Mouse (Mus musculus): ENCODE data around the gene Pmepa1. TPM values are rescaled to one million over a fixed set of nuclear protein-coding genes. Genes with fewer than 3 reads are reported as not detected.

Gene Pmepa1
- polyA plus RNA-seq, 1 experiment from 2014 or later, result 5.6 TPM

- no peaks in the 10 kb centered on the region for H3K36me3 ChIP-seq (ENCODE audit: control insufficient read depth, insufficient read depth, low read length)
- H3K9ac ChIP-seq (replicated peaks; ENCODE audit: low read depth, low read length), result no peak overlapping the region
- no peak overlapping the region for H3K4me2 ChIP-seq (ENCODE audit: low read depth, low read length)
- peaks cover 52% of the 10 kb centered on the region for H3K4me1 ChIP-seq (ENCODE audit: control insufficient read depth, insufficient read depth, low read length)
- H3K9me3 ChIP-seq (ENCODE audit: control insufficient read depth, low read length), result no peaks in the 10 kb centered on the region
- H3K27me3 ChIP-seq (ENCODE audit: control insufficient read depth, insufficient read depth, low read length), result no peaks in the 10 kb centered on the region; the same call in 1 of the 2 replicates
- H3K4me3 ChIP-seq (ENCODE audit: low read depth, low read length), result no peak overlapping the region
- no peak for ATAC-seq (ENCODE audit: low read depth)
- H3K27ac ChIP-seq (ENCODE audit: low read depth, low read length), result no peak overlapping the region
- WGBS, result 74% methylated on average over 9 of the region's 9 CpGs
These were observed 4.8 kb downstream of the Pmepa1 start for GRCm38 (mm10) chr2:173271541-173271940.

- no peak overlapping the region for H3K9ac ChIP-seq (replicated peaks; ENCODE audit: low read depth, low read length)
- H3K36me3 ChIP-seq (ENCODE audit: control insufficient read depth, insufficient read depth, low read length), result no peaks in the 10 kb centered on the region
- no peak for ATAC-seq (ENCODE audit: low read depth)
- H3K4me1 ChIP-seq (ENCODE audit: control insufficient read depth, insufficient read depth, low read length), result peaks cover 60% of the 10 kb centered on the region
- 72% methylated on average over 11 of the region's 11 CpGs for WGBS
- H3K27me3 ChIP-seq (ENCODE audit: control insufficient read depth, insufficient read depth, low read length), result no peaks in the 10 kb centered on the region
- no peaks in the 10 kb centered on the region for H3K9me3 ChIP-seq (ENCODE audit: control insufficient read depth, low read length)
- H3K27ac ChIP-seq (ENCODE audit: low read depth, low read length), result no peak overlapping the region
- no peak overlapping the region for H3K4me3 ChIP-seq (ENCODE audit: low read depth, low read length)
- no peak overlapping the region for H3K4me2 ChIP-seq (ENCODE audit: low read depth, low read length)
These were observed 5.6 kb downstream of the Pmepa1 start for GRCm38 (mm10) chr2:173270601-173271248.

- Histone ChIP-seq H3K27ac (ENCODE audit: low read depth, low read length) (no peak overlapping the region), H3K36me3 (ENCODE audit: control insufficient read depth, insufficient read depth, low read length) (no peaks in the 10 kb centered on the region), H3K9me3 (ENCODE audit: control insufficient read depth, low read length) (no peaks in the 10 kb centered on the region), H3K27me3 (ENCODE audit: control insufficient read depth, insufficient read depth, low read length) (no peaks in the 10 kb centered on the region), H3K4me3 (ENCODE audit: low read depth, low read length) (no peak overlapping the region), H3K4me2 (ENCODE audit: low read depth, low read length) (no peak overlapping the region), H3K4me1 (ENCODE audit: control insufficient read depth, insufficient read depth, low read length) (peaks cover 63% of the 10 kb centered on the region), H3K9ac (replicated peaks; ENCODE audit: low read depth, low read length) (no peak overlapping the region)
- 49% methylated on average over 9 of the region's 9 CpGs for WGBS
- ATAC-seq (ENCODE audit: low read depth), result no peak
These were observed 6.1 kb downstream of the Pmepa1 start for GRCm38 (mm10) chr2:173270196-173270595.

GRCm38 (mm10) chr2:173267562-173267961 lies 8.8 kb downstream of the Pmepa1 start:
- Histone ChIP-seq H3K4me2 (ENCODE audit: low read depth, low read length) (no peak overlapping the region), H3K4me3 (ENCODE audit: low read depth, low read length) (no peak overlapping the region), H3K27ac (ENCODE audit: low read depth, low read length) (no peak overlapping the region), H3K36me3 (ENCODE audit: control insufficient read depth, insufficient read depth, low read length) (no peaks in the 10 kb centered on the region), H3K9me3 (ENCODE audit: control insufficient read depth, low read length) (no peaks in the 10 kb centered on the region), H3K4me1 (ENCODE audit: control insufficient read depth, insufficient read depth, low read length) (peaks cover 60% of the 10 kb centered on the region), H3K9ac (replicated peaks; ENCODE audit: low read depth, low read length) (no peak overlapping the region), H3K27me3 (ENCODE audit: control insufficient read depth, insufficient read depth, low read length) (no peaks in the 10 kb centered on the region)
- WGBS, result 77% methylated on average over 3 of the region's 3 CpGs
- no peak for ATAC-seq (ENCODE audit: low read depth)

- Histone ChIP-seq H3K4me2 (ENCODE audit: low read depth, low read length) (no peak overlapping the region), H3K4me1 (ENCODE audit: control insufficient read depth, insufficient read depth, low read length) (peaks cover 58% of the 10 kb centered on the region), H3K4me3 (ENCODE audit: low read depth, low read length) (no peak overlapping the region), H3K27ac (ENCODE audit: low read depth, low read length) (no peak overlapping the region; the same call in 1 of the 2 replicates), H3K9ac (replicated peaks; ENCODE audit: low read depth, low read length) (no peak overlapping the region), H3K27me3 (ENCODE audit: control insufficient read depth, insufficient read depth, low read length) (no peaks in the 10 kb centered on the region), H3K36me3 (ENCODE audit: control insufficient read depth, insufficient read depth, low read length) (no peaks in the 10 kb centered on the region), H3K9me3 (ENCODE audit: control insufficient read depth, low read length) (no peaks in the 10 kb centered on the region)
- ATAC-seq (ENCODE audit: low read depth), result no peak
- 39% methylated on average over 25 of the region's 25 CpGs for WGBS
These were observed 9.8 kb downstream of the Pmepa1 start for GRCm38 (mm10) chr2:173266349-173267112.

GRCm38 (mm10) chr2:173265468-173266265 lies 10.7 kb downstream of the Pmepa1 start:
- Histone ChIP-seq H3K27ac (ENCODE audit: low read depth, low read length) (no peak overlapping the region; the same call in 1 of the 2 replicates), H3K4me1 (ENCODE audit: control insufficient read depth, insufficient read depth, low read length) (peaks cover 54% of the 10 kb centered on the region), H3K4me3 (ENCODE audit: low read depth, low read length) (no peak overlapping the region), H3K27me3 (ENCODE audit: control insufficient read depth, insufficient read depth, low read length) (no peaks in the 10 kb centered on the region), H3K9ac (replicated peaks; ENCODE audit: low read depth, low read length) (no peak overlapping the region), H3K9me3 (ENCODE audit: control insufficient read depth, low read length) (no peaks in the 10 kb centered on the region), H3K36me3 (ENCODE audit: control insufficient read depth, insufficient read depth, low read length) (no peaks in the 10 kb centered on the region), H3K4me2 (ENCODE audit: low read depth, low read length) (no peak overlapping the region)
- ATAC-seq (ENCODE audit: low read depth), result no peak
- 72% methylated on average over 22 of the region's 22 CpGs for WGBS

GRCm38 (mm10) chr2:173264467-173265128 lies 11.7 kb downstream of the Pmepa1 start:
- H3K36me3 ChIP-seq (ENCODE audit: control insufficient read depth, insufficient read depth, low read length), result no peaks in the 10 kb centered on the region
- H3K4me2 ChIP-seq (ENCODE audit: low read depth, low read length), result no peak overlapping the region
- peak; percentile 44; the same call in 1 of the 2 replicates for ATAC-seq (ENCODE audit: low read depth)
- no peak overlapping the region for H3K27ac ChIP-seq (ENCODE audit: low read depth, low read length)
- WGBS, result 19% methylated on average over 13 of the region's 13 CpGs
- H3K4me1 ChIP-seq (ENCODE audit: control insufficient read depth, insufficient read depth, low read length), result peaks cover 55% of the 10 kb centered on the region
- H3K9me3 ChIP-seq (ENCODE audit: control insufficient read depth, low read length), result no peaks in the 10 kb centered on the region
- H3K4me3 ChIP-seq (ENCODE audit: low read depth, low read length), result no peak overlapping the region
- no peak overlapping the region for H3K9ac ChIP-seq (replicated peaks; ENCODE audit: low read depth, low read length)
- H3K27me3 ChIP-seq (ENCODE audit: control insufficient read depth, insufficient read depth, low read length), result no peaks in the 10 kb centered on the region

- Histone ChIP-seq H3K4me1 (ENCODE audit: control insufficient read depth, insufficient read depth, low read length) (peaks cover 59% of the 10 kb centered on the region), H3K9ac (replicated peaks; ENCODE audit: low read depth, low read length) (no peak overlapping the region), H3K4me2 (ENCODE audit: low read depth, low read length) (no peak overlapping the region), H3K36me3 (ENCODE audit: control insufficient read depth, insufficient read depth, low read length) (no peaks in the 10 kb centered on the region), H3K9me3 (ENCODE audit: control insufficient read depth, low read length) (no peaks in the 10 kb centered on the region), H3K27me3 (ENCODE audit: control insufficient read depth, insufficient read depth, low read length) (no peaks in the 10 kb centered on the region), H3K4me3 (ENCODE audit: low read depth, low read length) (no peak overlapping the region), H3K27ac (ENCODE audit: low read depth, low read length) (no peak overlapping the region)
- ATAC-seq (ENCODE audit: low read depth), result no peak
- 75% methylated on average over 11 of the region's 11 CpGs for WGBS
These were observed 12.6 kb downstream of the Pmepa1 start for GRCm38 (mm10) chr2:173263636-173264330.

Measured in neural tube, embryonic 14.5 days (tissue).